Mouse (Mus musculus): ENCODE measurements around the gene Gm37240.

GRCm38 (mm10) chr3:85895020-85895419, 7.7 kb upstream of the Gm37240 start:
- TF ChIP-seq EP300 (optimal IDR thresholded peaks at IDR 0.05): no peak
- no peak for TF ChIP-seq CTCF (IDR thresholded peaks at IDR 0.05; ENCODE audit: low read depth)
